Mouse (Mus musculus): ENCODE measurements around the gene Pon1. TPM values are rescaled to one million over a fixed set of nuclear protein-coding genes. Genes with fewer than 3 reads are reported as not detected.
"Not testable (repeated sequence)": the region's sequence is repeated elsewhere in the genome, so short reads cannot be mapped to it uniquely, and the experiment has no call there.

Pon1 gene
- polyA plus RNA-seq (2014; fragmentation: Nextera tagmentation; extraction: Ambion mirVana) = 0.75 and 1.5 TPM in 2 replicates

GRCm38 (mm10) chr6:5193693-5194092 is at the start of gene Pon1:
Pon1 (minus strand) TSS chr6:5193946.
- Histone ChIP-seq H3K27ac (ENCODE audit: low read depth, low read length) (no peak within 1 kb of the TSS), H3K9ac (ENCODE audit: low read depth, low read length) (no peak within 1 kb of the TSS), H3K36me3 (ENCODE audit: control insufficient read depth, insufficient read depth, low read length) (no peaks in the 10 kb centered on the region), H3K4me1 (replicated peaks; ENCODE audit: control insufficient read depth, insufficient read depth, low read length) (no peaks in the 10 kb centered on the region), H3K9me3 (ENCODE audit: control insufficient read depth, low read length) (no peaks in the 10 kb centered on the region), H3K4me2 (no peak within 1 kb of the TSS), H3K4me3 (ENCODE audit: low read depth, low read length) (no peak within 1 kb of the TSS), H3K27me3 (replicated peaks; ENCODE audit: control insufficient read depth, insufficient read depth, low read length) (no peaks in the 10 kb centered on the region)
- 52% methylated on average over 5 of the region's 5 CpGs for WGBS
- DNase-seq (ENCODE audit: low spot score) = no peak
- ATAC-seq (replicated peaks; ENCODE audit: low FRiP score) = no peak; the same call in 1 of the 2 replicates

GRCm38 (mm10) chr6:5238799-5239198 is 45.1 kb upstream of the Pon1 start:
- no peak for ATAC-seq (replicated peaks; ENCODE audit: low FRiP score)
- Histone ChIP-seq H3K4me2 (no peak overlapping the region), H3K27ac (ENCODE audit: low read depth, low read length) (no peak overlapping the region), H3K4me3 (ENCODE audit: low read depth, low read length) (no peak overlapping the region), H3K9me3 (ENCODE audit: control insufficient read depth, low read length) (no peaks in the 10 kb centered on the region), H3K9ac (ENCODE audit: low read depth, low read length) (no peak overlapping the region), H3K36me3 (ENCODE audit: control insufficient read depth, insufficient read depth, low read length) (no peaks in the 10 kb centered on the region), H3K4me1 (replicated peaks; ENCODE audit: control insufficient read depth, insufficient read depth, low read length) (peaks cover 7% of the 10 kb centered on the region; the same call in 1 of the 2 replicates), H3K27me3 (replicated peaks; ENCODE audit: control insufficient read depth, insufficient read depth, low read length) (no peaks in the 10 kb centered on the region)
- no peak for DNase-seq (ENCODE audit: low spot score)
- 91% methylated on average over 3 of the region's 3 CpGs for WGBS

GRCm38 (mm10) chr6:5237510-5237909 is 43.8 kb upstream of the Pon1 start:
- DNase-seq (ENCODE audit: low spot score) (no peak), ATAC-seq (replicated peaks; ENCODE audit: low FRiP score) (no peak)
- no peak overlapping the region for H3K9ac ChIP-seq (ENCODE audit: low read depth, low read length)
- peaks cover 7% of the 10 kb centered on the region; the same call in 1 of the 2 replicates for H3K4me1 ChIP-seq (replicated peaks; ENCODE audit: control insufficient read depth, insufficient read depth, low read length)
- no peaks in the 10 kb centered on the region for H3K36me3 ChIP-seq (ENCODE audit: control insufficient read depth, insufficient read depth, low read length)
- 75% methylated on average over 4 of the region's 4 CpGs for WGBS
- no peaks in the 10 kb centered on the region for H3K27me3 ChIP-seq (replicated peaks; ENCODE audit: control insufficient read depth, insufficient read depth, low read length)
- H3K27ac ChIP-seq (ENCODE audit: low read depth, low read length) = no peak overlapping the region
- no peaks in the 10 kb centered on the region for H3K9me3 ChIP-seq (ENCODE audit: control insufficient read depth, low read length)
- no peak overlapping the region for H3K4me2 ChIP-seq
- H3K4me3 ChIP-seq (ENCODE audit: low read depth, low read length) = no peak overlapping the region

- no peak overlapping the region for H3K9ac ChIP-seq (ENCODE audit: low read depth, low read length)
- peaks cover 7% of the 10 kb centered on the region; the same call in 1 of the 2 replicates for H3K4me1 ChIP-seq (replicated peaks; ENCODE audit: control insufficient read depth, insufficient read depth, low read length)
- DNase-seq (ENCODE audit: low spot score) = no peak
- no peaks in the 10 kb centered on the region for H3K27me3 ChIP-seq (replicated peaks; ENCODE audit: control insufficient read depth, insufficient read depth, low read length)
- no peaks in the 10 kb centered on the region for H3K9me3 ChIP-seq (ENCODE audit: control insufficient read depth, low read length)
- H3K36me3 ChIP-seq (ENCODE audit: control insufficient read depth, insufficient read depth, low read length) = no peaks in the 10 kb centered on the region
- H3K4me2 ChIP-seq = no peak overlapping the region
- no peak overlapping the region for H3K27ac ChIP-seq (ENCODE audit: low read depth, low read length)
- 84% methylated on average over 8 of the region's 8 CpGs for WGBS
- H3K4me3 ChIP-seq (ENCODE audit: low read depth, low read length) = no peak overlapping the region
- peak; percentile 71 for ATAC-seq (replicated peaks; ENCODE audit: low FRiP score)
These were observed 43.2 kb upstream of the Pon1 start for GRCm38 (mm10) chr6:5236843-5237371.

- Histone ChIP-seq H3K4me3 (ENCODE audit: low read depth, low read length) (no peak overlapping the region), H3K36me3 (ENCODE audit: control insufficient read depth, insufficient read depth, low read length) (no peaks in the 10 kb centered on the region), H3K4me1 (replicated peaks; ENCODE audit: control insufficient read depth, insufficient read depth, low read length) (peaks cover 7% of the 10 kb centered on the region; the same call in 1 of the 2 replicates), H3K9ac (ENCODE audit: low read depth, low read length) (no peak overlapping the region), H3K9me3 (ENCODE audit: control insufficient read depth, low read length) (no peaks in the 10 kb centered on the region), H3K27me3 (replicated peaks; ENCODE audit: control insufficient read depth, insufficient read depth, low read length) (no peaks in the 10 kb centered on the region), H3K27ac (ENCODE audit: low read depth, low read length) (no peak overlapping the region), H3K4me2 (no peak overlapping the region)
- 53% methylated on average over 3 of the region's 3 CpGs for WGBS
- no peak for ATAC-seq (replicated peaks; ENCODE audit: low FRiP score)
- no peak for DNase-seq (ENCODE audit: low spot score)
These were observed 40.8 kb upstream of the Pon1 start for GRCm38 (mm10) chr6:5234563-5234962.

- no peak overlapping the region for H3K4me3 ChIP-seq (ENCODE audit: low read depth, low read length)
- H3K27ac ChIP-seq (ENCODE audit: low read depth, low read length) = no peak overlapping the region
- DNase-seq (ENCODE audit: low spot score) = no peak
- 90% methylated on average over 1 of the region's 1 CpGs for WGBS
- no peak for ATAC-seq (replicated peaks; ENCODE audit: low FRiP score)
- no peaks in the 10 kb centered on the region for H3K9me3 ChIP-seq (ENCODE audit: control insufficient read depth, low read length)
- H3K9ac ChIP-seq (ENCODE audit: low read depth, low read length) = no peak overlapping the region
- H3K27me3 ChIP-seq (replicated peaks; ENCODE audit: control insufficient read depth, insufficient read depth, low read length) = no peaks in the 10 kb centered on the region
- no peak overlapping the region for H3K4me2 ChIP-seq
- H3K36me3 ChIP-seq (ENCODE audit: control insufficient read depth, insufficient read depth, low read length) = no peaks in the 10 kb centered on the region
- H3K4me1 ChIP-seq (replicated peaks; ENCODE audit: control insufficient read depth, insufficient read depth, low read length) = peaks cover 7% of the 10 kb centered on the region; the same call in 1 of the 2 replicates
These were observed 40.1 kb upstream of the Pon1 start for GRCm38 (mm10) chr6:5233812-5234211.

- H3K36me3 ChIP-seq (ENCODE audit: control insufficient read depth, insufficient read depth, low read length) = no peaks in the 10 kb centered on the region; the same call in 1 of the 2 replicates
- H3K4me1 ChIP-seq (replicated peaks; ENCODE audit: control insufficient read depth, insufficient read depth, low read length) = peaks cover 1% of the 10 kb centered on the region; the same call in 1 of the 2 replicates
- H3K4me3 ChIP-seq (ENCODE audit: low read depth, low read length) = no peak overlapping the region
- no peaks in the 10 kb centered on the region for H3K27me3 ChIP-seq (replicated peaks; ENCODE audit: control insufficient read depth, insufficient read depth, low read length)
- ATAC-seq (replicated peaks; ENCODE audit: low FRiP score) (no peak), DNase-seq (ENCODE audit: low spot score) (no peak)
- no peak overlapping the region for H3K9ac ChIP-seq (ENCODE audit: low read depth, low read length)
- 88% methylated on average over 4 of the region's 4 CpGs for WGBS
- H3K4me2 ChIP-seq = no peak overlapping the region
- H3K9me3 ChIP-seq (ENCODE audit: control insufficient read depth, low read length) = no peaks in the 10 kb centered on the region
- no peak overlapping the region for H3K27ac ChIP-seq (ENCODE audit: low read depth, low read length)
These were observed 38.3 kb upstream of the Pon1 start for GRCm38 (mm10) chr6:5232022-5232421.

GRCm38 (mm10) chr6:5230261-5230660 is 36.5 kb upstream of the Pon1 start:
- no peak for ATAC-seq (replicated peaks; ENCODE audit: low FRiP score)
- H3K4me2 ChIP-seq = no peak overlapping the region
- H3K27me3 ChIP-seq (replicated peaks; ENCODE audit: control insufficient read depth, insufficient read depth, low read length) = no peaks in the 10 kb centered on the region
- no peak overlapping the region for H3K27ac ChIP-seq (ENCODE audit: low read depth, low read length)
- no peak overlapping the region for H3K4me3 ChIP-seq (ENCODE audit: low read depth, low read length)
- H3K9ac ChIP-seq (ENCODE audit: low read depth, low read length) = no peak overlapping the region
- no peaks in the 10 kb centered on the region; the same call in 1 of the 2 replicates for H3K36me3 ChIP-seq (ENCODE audit: control insufficient read depth, insufficient read depth, low read length)
- no peaks in the 10 kb centered on the region for H3K9me3 ChIP-seq (ENCODE audit: control insufficient read depth, low read length)
- no peak for DNase-seq (ENCODE audit: low spot score)
- WGBS = 88% methylated on average over 5 of the region's 5 CpGs
- H3K4me1 ChIP-seq (replicated peaks; ENCODE audit: control insufficient read depth, insufficient read depth, low read length) = no peaks in the 10 kb centered on the region

- H3K9me3 ChIP-seq (ENCODE audit: control insufficient read depth, low read length); H3K27ac ChIP-seq (ENCODE audit: low read depth, low read length); H3K27me3 ChIP-seq (replicated peaks; ENCODE audit: control insufficient read depth, insufficient read depth, low read length); H3K4me3 ChIP-seq (ENCODE audit: low read depth, low read length); H3K36me3 ChIP-seq (ENCODE audit: control insufficient read depth, insufficient read depth, low read length); H3K4me2 ChIP-seq; ATAC-seq (replicated peaks; ENCODE audit: low FRiP score); DNase-seq (ENCODE audit: low spot score); H3K4me1 ChIP-seq (replicated peaks; ENCODE audit: control insufficient read depth, insufficient read depth, low read length); H3K9ac ChIP-seq (ENCODE audit: low read depth, low read length): not testable (repeated sequence)
- 84% methylated on average over 2 of the region's 2 CpGs for WGBS
These were observed 29.8 kb upstream of the Pon1 start for GRCm38 (mm10) chr6:5223551-5223950.
